Mouse (Mus musculus) C2C12 (cell line): ENCODE results near the gene Frrs1. TPM values are rescaled to one million over a fixed set of nuclear protein-coding genes. Genes with fewer than 3 reads are reported as not detected.

Source experiments
- H3K27me3 ChIP-seq: one replicate; pipeline ENCODE4 v1.6.1; 2011; ENCODE audit not compliant: control insufficient read depth, insufficient read depth, insufficient read length
- H3K36me3 ChIP-seq: one replicate; pipeline ENCODE4 v1.6.1; 2011; ENCODE audit not compliant: control insufficient read depth, insufficient read depth
- H3K4me3 ChIP-seq: one replicate; pipeline ENCODE4 v1.5.1; 2011; ENCODE audit warnings: mild to moderate bottlenecking, control low read depth; ENCODE audit not compliant: poor library complexity, insufficient read depth, severe bottlenecking
- H3K79me2 ChIP-seq: one replicate; pipeline ENCODE4 v1.6.1; 2011; ENCODE audit not compliant: control insufficient read depth, insufficient read depth
- H3K79me3 ChIP-seq: one replicate; pipeline ENCODE4 v1.6.1; 2011; ENCODE audit warnings: low read depth, control low read depth
- H3ac ChIP-seq: one replicate; pipeline ENCODE3; 2011; ENCODE audit warnings: low read depth; ENCODE audit not compliant: control insufficient read depth, insufficient read length
- CEBPB ChIP-seq: IDR thresholded peaks from one replicate; pipeline ENCODE4 v1.6.1; 2011; ENCODE audit warnings: low read depth, mild to moderate bottlenecking, control low read depth, moderate library complexity
- CTCF ChIP-seq: IDR thresholded peaks from one replicate; pipeline ENCODE4 v1.5.1; 2011; ENCODE audit not compliant: control insufficient read depth, insufficient read depth, insufficient read length
- FOSL1 ChIP-seq: IDR thresholded peaks from one replicate; pipeline ENCODE4 v1.8.0; 2011; ENCODE audit warnings: mild to moderate bottlenecking, low read length; ENCODE audit not compliant: poor library complexity, insufficient read depth, severe bottlenecking
- MAX ChIP-seq: IDR thresholded peaks from one replicate; pipeline ENCODE4 v1.6.1; 2011; ENCODE audit warnings: mild to moderate bottlenecking, control low read depth
- MYOD1 ChIP-seq: IDR thresholded peaks from one replicate; pipeline ENCODE4 v1.6.1; 2011; ENCODE audit warnings: low read depth; ENCODE audit not compliant: control insufficient read depth, insufficient read length
- MYOG ChIP-seq: IDR thresholded peaks from one replicate; pipeline ENCODE4 v1.6.1; 2011; ENCODE audit not compliant: control insufficient read depth, insufficient read length; ENCODE audit errors: extremely low read depth
- USF1 ChIP-seq: IDR thresholded peaks from one replicate; pipeline ENCODE4 v1.6.1; 2011; ENCODE audit warnings: low read depth, mild to moderate bottlenecking, control low read depth, moderate library complexity
- polyA plus RNA-seq: library from polyadenylated mRNA; unstranded; fragments of >200 nt; fragmentation: generic; extraction: Trizol; gene quantifications from one replicate; pipeline ENCODE4 v1.2.1, GENCODE M21; 2012; ENCODE audit warnings: missing spikeins

Frrs1 gene
- polyA plus RNA-seq, 1 experiment: 13.1 TPM

DNA sequence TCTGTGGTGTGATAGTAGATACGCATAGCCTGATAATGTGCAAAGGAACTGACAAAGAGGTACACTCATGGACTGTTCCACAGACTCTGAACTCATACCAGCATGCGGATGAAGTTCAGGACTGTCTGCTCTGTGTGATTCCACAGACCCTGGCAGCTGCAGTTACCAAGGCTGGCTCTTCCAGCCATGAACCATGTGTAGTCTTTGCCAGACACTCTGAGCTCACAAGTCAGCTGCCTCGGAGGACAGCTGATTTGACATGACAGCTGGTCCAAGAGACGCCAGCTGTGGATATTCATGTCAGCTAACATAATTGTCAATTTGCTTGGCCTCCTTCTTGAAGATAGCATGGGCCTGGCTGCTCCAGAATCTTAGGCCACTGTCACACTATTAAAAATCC is 69.7 kb downstream of the Frrs1 start:
- TF ChIP-seq USF1 (no peak), MYOD1 (peak; percentile 93), CTCF (no peak), CEBPB (no peak), MYOG (no peak)
- Histone ChIP-seq H3K4me3 (no peak overlapping the region), H3K79me2 (no peaks in the 10 kb centered on the region), H3K79me3 (no peaks in the 10 kb centered on the region), H3K36me3 (no peaks in the 10 kb centered on the region), H3K27me3 (no peaks in the 10 kb centered on the region), H3ac (no peak overlapping the region)

DNA sequence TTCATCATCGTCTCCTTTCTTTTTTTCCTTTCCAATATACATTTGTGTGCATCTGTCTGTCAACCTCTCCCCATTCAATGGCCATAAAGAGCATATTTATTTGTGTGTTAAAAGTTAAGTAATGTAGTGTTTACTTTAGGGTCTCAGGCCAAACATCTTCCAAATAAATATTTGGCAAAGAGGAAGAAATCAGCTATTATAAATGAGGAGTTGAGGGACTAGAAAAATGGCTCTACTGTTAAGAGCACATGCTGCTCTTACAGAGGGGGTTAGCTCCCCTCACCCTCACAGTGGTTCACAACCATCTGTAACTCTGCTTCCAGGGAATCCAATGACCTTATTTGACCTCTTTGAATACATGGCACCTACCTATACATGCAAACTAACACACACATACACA is 73.9 kb downstream of the Frrs1 start:
- no peaks in the 10 kb centered on the region for H3K36me3 ChIP-seq
- H3ac ChIP-seq: no peak overlapping the region
- no peaks in the 10 kb centered on the region for H3K27me3 ChIP-seq
- H3K4me3 ChIP-seq: no peak overlapping the region
- H3K79me2 ChIP-seq: no peaks in the 10 kb centered on the region
- H3K79me3 ChIP-seq: no peaks in the 10 kb centered on the region
- TF ChIP-seq MYOG (no peak), CTCF (no peak), FOSL1 (no peak), USF1 (no peak), MYOD1 (no peak), MAX (no peak)

- no peaks in the 10 kb centered on the region for H3K36me3 ChIP-seq
Observed at GRCm38 (mm10) chr3:116936934-116937691, 77.8 kb downstream of the Frrs1 start.

GRCm38 (mm10) chr3:116940804-116941558 is 81.7 kb downstream of the Frrs1 start:
- Histone ChIP-seq H3K4me3 (no peak overlapping the region), H3K36me3 (no peaks in the 10 kb centered on the region), H3ac (no peak overlapping the region), H3K27me3 (no peaks in the 10 kb centered on the region), H3K79me3 (no peaks in the 10 kb centered on the region), H3K79me2 (no peaks in the 10 kb centered on the region)
- no peak for TF ChIP-seq MYOG
- TF ChIP-seq CEBPB: no peak
- TF ChIP-seq FOSL1: no peak
- TF ChIP-seq MAX: no peak
- no peak for TF ChIP-seq MYOD1
- TF ChIP-seq CTCF: no peak
- TF ChIP-seq USF1: no peak

More at GRCm38 (mm10) chr3:116936934-116937691, 77.8 kb downstream of the Frrs1 start:
- Histone ChIP-seq H3K79me2 (no peaks in the 10 kb centered on the region), H3K4me3 (no peak overlapping the region), H3K27me3 (no peaks in the 10 kb centered on the region), H3K79me3 (no peaks in the 10 kb centered on the region), H3ac (no peak overlapping the region)
- TF ChIP-seq MYOD1 (no peak), CTCF (no peak), USF1 (no peak), MAX (no peak), FOSL1 (no peak), MYOG (no peak), CEBPB (no peak)

DNA sequence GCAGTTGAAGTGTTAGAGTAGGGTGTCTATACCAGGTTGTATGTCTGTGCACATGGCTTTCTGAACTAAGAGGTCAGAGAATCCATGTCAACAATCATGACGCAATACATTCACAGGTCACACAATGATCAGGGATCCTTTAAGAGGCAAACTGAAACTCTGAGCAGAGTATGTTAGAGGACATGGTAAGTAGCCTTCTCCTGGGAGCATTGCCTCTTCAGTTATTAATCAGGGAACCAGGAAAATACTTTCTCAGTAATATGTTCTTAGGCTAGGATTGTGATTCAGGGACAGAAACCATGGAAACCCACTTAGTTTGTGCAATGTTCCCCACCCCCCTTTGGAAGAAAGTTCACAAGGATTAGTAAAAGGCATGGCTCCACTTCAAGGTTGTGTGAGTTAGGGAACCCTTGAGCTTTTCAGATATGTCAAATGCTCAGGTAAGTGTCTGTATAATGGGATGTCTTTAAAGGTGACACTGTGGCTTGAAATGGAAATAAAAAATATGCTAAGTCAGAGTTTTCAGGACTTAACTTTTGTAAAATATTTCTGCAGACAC is 82.4 kb downstream of the Frrs1 start:
- peak; percentile 12 for TF ChIP-seq CEBPB
- no peak for TF ChIP-seq MAX
- TF ChIP-seq CTCF: no peak
- H3ac ChIP-seq: no peak overlapping the region
- no peaks in the 10 kb centered on the region for H3K79me2 ChIP-seq

More for the DNA sequence above, 82.4 kb downstream of the Frrs1 start:
- Histone ChIP-seq H3K36me3 (no peaks in the 10 kb centered on the region), H3K4me3 (no peak overlapping the region), H3K79me3 (no peaks in the 10 kb centered on the region), H3K27me3 (no peaks in the 10 kb centered on the region)
